Mouse (Mus musculus) kidney, adult 2 months (tissue): ENCODE data around the gene Abi2. TPM values are rescaled to one million over a fixed set of nuclear protein-coding genes. Genes with fewer than 3 reads are reported as not detected.

Experiments
- DNase-seq: peaks from one replicate; pipeline ENCODE4 v3.0.0; 2021
- H3K27ac ChIP-seq: fragments of 200-500 bp; 2 replicates; pipeline ENCODE4 v1.5.1; 2012; ENCODE audit warnings: low read depth, low read length, control low read depth, inconsistent platforms; ENCODE audit not compliant: insufficient read depth
- H3K27me3 ChIP-seq: fragments of 200-500 bp; replicated peaks from 2 replicates; pipeline ENCODE4 v1.6.1; 2012; ENCODE audit warnings: mild to moderate bottlenecking, moderate library complexity, low read length, inconsistent platforms; ENCODE audit not compliant: control insufficient read depth, insufficient read depth
- H3K36me3 ChIP-seq: fragments of 200-500 bp; 2 replicates; pipeline ENCODE4 v1.6.1; 2012; ENCODE audit warnings: mild to moderate bottlenecking, moderate library complexity, low read length, inconsistent platforms; ENCODE audit not compliant: control insufficient read depth, insufficient read depth
- H3K4me1 ChIP-seq: fragments of 200-500 bp; 2 replicates; pipeline ENCODE4 v1.6.1; 2011; ENCODE audit warnings: low read length; ENCODE audit not compliant: control insufficient read depth, insufficient read depth
- H3K4me3 ChIP-seq: fragments of 200-500 bp; 2 replicates; pipeline ENCODE4 v1.5.1; 2011; ENCODE audit warnings: mild to moderate bottlenecking, low read depth, low read length, control low read depth; ENCODE audit not compliant: insufficient read depth
- CTCF ChIP-seq: fragments of 200-500 bp; conservative IDR thresholded peaks from 2 replicates; pipeline ENCODE4 v1.5.1; 2011; ENCODE audit warnings: low read depth, mild to moderate bottlenecking, control low read depth, low read length, moderate library complexity, mixed read lengths; ENCODE audit not compliant: insufficient read depth, insufficient read length
- POLR2A ChIP-seq: fragments of 200-500 bp; IDR thresholded peaks from one replicate; pipeline ENCODE4 v1.6.1; 2011; ENCODE audit warnings: low read depth, low read length, control low read depth
- WGBS: fragments of 180-500 bp; shearing (Covaris S2); methylation state at CpG from one replicate; pipeline ENCODE4 v1.1.7; 2018; 5-methylcytosine and 5-hydroxymethylcytosine counted together
- polyA plus RNA-seq: library from polyadenylated mRNA; depleted of rRNA; stranded (reverse); fragments of >200 nt; gene quantifications from 2 replicates; pipeline ENCODE4 v1.2.3, GENCODE M21; 2012; rRNA removed

The Abi2 gene
- polyA plus RNA-seq, 1 experiment: 6.9 TPM

DNA sequence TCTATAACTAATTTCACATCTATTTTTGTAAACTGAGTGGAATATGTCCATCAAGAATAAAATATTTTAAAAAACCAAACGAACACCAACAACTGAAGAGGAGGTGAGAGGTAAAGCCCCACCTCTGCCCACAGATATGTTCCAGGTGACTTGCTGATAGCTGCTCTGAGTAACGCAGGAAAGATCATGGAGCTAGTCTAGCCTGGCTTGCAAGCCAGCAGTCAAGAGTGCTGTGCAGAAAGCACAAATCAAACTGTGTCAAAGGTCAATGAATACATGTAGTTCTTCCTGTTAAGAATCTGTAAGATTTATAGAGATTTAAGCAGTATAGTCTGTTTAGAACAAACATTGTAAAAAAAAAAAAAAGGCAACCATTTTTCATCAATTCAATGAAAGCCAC lies 101.2 kb downstream of the Abi2 start:
- no peak for DNase-seq
- WGBS: 37% methylated on average over 2 of the region's 2 CpGs
- Histone ChIP-seq H3K36me3 (no peaks in the 10 kb centered on the region), H3K4me1 (no peaks in the 10 kb centered on the region), H3K27ac (no peak overlapping the region), H3K4me3 (no peak overlapping the region), H3K27me3 (no peaks in the 10 kb centered on the region)
- TF ChIP-seq POLR2A: no peak

DNA sequence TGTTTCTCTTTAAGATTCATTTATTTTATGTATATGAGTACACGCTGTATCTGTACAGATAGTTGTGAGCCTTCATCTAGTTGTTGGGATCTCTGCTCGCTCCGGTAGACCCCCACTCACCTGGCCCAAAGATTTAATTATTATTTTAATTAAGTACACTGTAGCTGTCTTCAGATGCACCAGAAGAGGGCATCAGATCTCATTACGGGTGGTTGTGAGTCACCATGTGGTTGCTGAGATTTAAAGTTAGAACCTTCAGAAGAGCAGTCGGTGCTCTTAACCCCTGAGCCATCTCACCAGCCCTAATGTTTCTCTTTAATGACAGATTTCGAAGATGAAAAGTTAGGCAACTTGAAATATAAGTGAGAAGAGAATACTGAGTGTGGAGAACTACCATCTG lies 120.7 kb downstream of the Abi2 start:
- H3K36me3 ChIP-seq: no peaks in the 10 kb centered on the region
- no peak overlapping the region for H3K4me3 ChIP-seq
- no peaks in the 10 kb centered on the region for H3K4me1 ChIP-seq
- H3K27me3 ChIP-seq: no peaks in the 10 kb centered on the region
- H3K27ac ChIP-seq: no peak overlapping the region
- TF ChIP-seq CTCF (no peak), POLR2A (no peak)
- 90% methylated on average over 6 of the region's 6 CpGs for WGBS
- DNase-seq: no peak

DNA sequence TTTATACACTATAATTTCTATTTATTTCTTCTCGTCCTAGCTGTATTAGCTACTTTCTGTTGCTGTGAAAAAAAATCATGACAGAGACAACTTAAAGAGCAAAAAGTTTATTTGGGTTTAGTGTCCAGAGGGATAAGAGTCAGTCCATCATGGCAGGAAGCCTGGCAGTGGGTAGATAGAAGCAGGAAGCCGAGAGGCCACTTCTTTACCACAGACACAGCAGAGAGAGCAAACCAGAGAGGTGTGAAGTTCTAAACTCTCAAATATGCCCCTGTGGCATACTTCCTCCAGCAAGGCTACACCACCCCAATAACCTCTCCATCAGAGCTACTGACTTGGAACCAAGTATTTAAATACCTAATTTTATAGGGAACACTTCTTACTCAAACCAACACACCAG lies 121.2 kb downstream of the Abi2 start:
- H3K4me1 ChIP-seq: no peaks in the 10 kb centered on the region
- TF ChIP-seq POLR2A: no peak
- TF ChIP-seq CTCF: no peak
- H3K27me3 ChIP-seq: no peaks in the 10 kb centered on the region
- no peak overlapping the region for H3K27ac ChIP-seq
- no peaks in the 10 kb centered on the region for H3K36me3 ChIP-seq
- no peak for DNase-seq
- H3K4me3 ChIP-seq: no peak overlapping the region
- 71% methylated on average over 2 of the region's 2 CpGs for WGBS

Other genes starting within 250 kb of the Abi2 start
- gene Nbeal1, start 229.0 kb upstream of the Abi2 start, polyA plus RNA-seq: 3.0 and 3.6 TPM in 2 replicates
- 6.3 and 7.7 TPM in 2 replicates for gene Cyp20a1, start 66.3 kb upstream of the Abi2 start, polyA plus RNA-seq
- gene Raph1, start 157.5 kb downstream of the Abi2 start, polyA plus RNA-seq: 5.0 and 5.7 TPM in 2 replicates